Comparison of ENCODE assay signal across 9 mouse cellular contexts in genomic region chr11:52447242-52447641, GRCm38 (mm10). TPM values are rescaled to one million over a fixed set of nuclear protein-coding genes. Genes with fewer than 3 reads are reported as not detected.
DNase-seq lines count a peak whose midpoint lies in the region; ATAC-seq lines count a peak whose summit lies in the region.
"Had no signal": no experiment of that assay in that cellular context is flagged by ENCODE, and none has a peak within 500 bp of the region (broad histone marks: within the 10 kb centered on the region; RNA-seq: fewer than 3 reads in every experiment).

No protein-coding gene starts in this region.

- no peak for ATAC-seq in heart, embryonic 11.5 days (replicated peaks; ENCODE audit: insufficient number of reproducible peaks, low FRiP score, low TSS enrichment)
- ATAC-seq in forebrain, embryonic 12.5 days (ENCODE audit: low FRiP score): peak; percentile 36; the same call in 1 of the 2 replicates

- no peaks in the 10 kb centered on the region; the same call in 1 of the 2 replicates for H3K9me3 ChIP-seq in heart, embryonic 11.5 days (replicated peaks; ENCODE audit: control insufficient read depth, low read length)
- no peaks in the 10 kb centered on the region for H3K9me3 ChIP-seq in forebrain, embryonic 12.5 days
- H3K9me3 ChIP-seq: limb, embryonic 15.5 days had no signal

- H3K9ac ChIP-seq in heart, embryonic 11.5 days (ENCODE audit: low read depth, low read length): no peak overlapping the region
- no peak overlapping the region for H3K9ac ChIP-seq in forebrain, embryonic 12.5 days
- H3K9ac ChIP-seq: limb, embryonic 15.5 days had no signal

- DNase-seq in heart, adult 11 months: peak; percentile 97
- DNase-seq in adrenal gland, adult (ENCODE audit: inconsistent age in 2 of 2, low spot score in 1 of 2): peak; percentile 92 to 95
- DNase-seq in heart, postnatal 36 days: peak; percentile 59 to 63
- peak; percentile 47 to 79 for DNase-seq in lung, postnatal 4 days
- no peak for DNase-seq in thymus, postnatal 25 days
- no peak for DNase-seq in left cerebral cortex, postnatal 14 days (ENCODE audit: low spot score in 2 of 2)

- no peaks in the 10 kb centered on the region for H3K4me1 ChIP-seq in heart, embryonic 11.5 days (ENCODE audit: control insufficient read depth, insufficient read depth, low read length)
- no peaks in the 10 kb centered on the region for H3K4me1 ChIP-seq in forebrain, embryonic 12.5 days
- H3K4me1 ChIP-seq: limb, embryonic 15.5 days had no signal

- no peak overlapping the region for H3K4me2 ChIP-seq in heart, embryonic 11.5 days
- H3K4me2 ChIP-seq in forebrain, embryonic 12.5 days: no peak overlapping the region
- H3K4me2 ChIP-seq: limb, embryonic 15.5 days had no signal

- H3K27ac ChIP-seq in heart, embryonic 11.5 days (ENCODE audit: low read depth, low read length): no peak overlapping the region
- H3K27ac ChIP-seq in forebrain, embryonic 12.5 days: no peak overlapping the region
- H3K27ac ChIP-seq: limb, embryonic 15.5 days had no signal

- H3K27me3 ChIP-seq in heart, embryonic 11.5 days (ENCODE audit: control insufficient read depth, insufficient read depth, low read length): no peaks in the 10 kb centered on the region
- no peaks in the 10 kb centered on the region for H3K27me3 ChIP-seq in forebrain, embryonic 12.5 days
- H3K27me3 ChIP-seq: limb, embryonic 15.5 days had no signal

- WGBS in heart, embryonic 11.5 days (ENCODE audit: insufficient replicate concordance): 53% methylated on average over 4 of the region's 4 CpGs
- 57% methylated on average over 4 of the region's 4 CpGs for WGBS in forebrain, embryonic 12.5 days

- H3K36me3 ChIP-seq in heart, embryonic 11.5 days (ENCODE audit: control insufficient read depth, insufficient read depth, low read length): no peaks in the 10 kb centered on the region
- H3K36me3 ChIP-seq in forebrain, embryonic 12.5 days (replicated peaks): no peaks in the 10 kb centered on the region
- H3K36me3 ChIP-seq: limb, embryonic 15.5 days had no signal

- H3K4me3 ChIP-seq in heart, embryonic 11.5 days (ENCODE audit: low read depth, low read length): no peak overlapping the region
- no peak overlapping the region for H3K4me3 ChIP-seq in forebrain, embryonic 12.5 days (replicated peaks)
- H3K4me3 ChIP-seq: limb, embryonic 15.5 days had no signal

- intact Hi-C loops in heart, postnatal 36 days (cut with DNase I): loop anchor here (1.0 kb wide), 1 partner anchor 48 kb away; no protein-coding TSS in a partner anchor
- intact Hi-C loops in left cerebral cortex, postnatal 14 days (cut with DNase I): no loop called here

RNA-seq across cellular contexts. Expression of gene 9530068E07Rik, which starts 51.0 kb away (rescaled TPM):
- 211 and 244 TPM in 2 replicates for polyA plus RNA-seq in heart, embryonic 11.5 days (2014; fragmentation: Nextera tagmentation; extraction: Ambion mirVana)
- 147 and 148 TPM in 2 replicates for polyA plus RNA-seq in forebrain, embryonic 12.5 days (2016; fragmentation: Nextera tagmentation; extraction: Ambion mirVana)
- 10 to 100 TPM; 75.4 to 81.3 TPM for total RNA-seq in heart, postnatal 36 days (2021)
- 10 to 100 TPM; 71.7 to 77.3 TPM for total RNA-seq in left cerebral cortex, postnatal 14 days (2021)

Comparison
In these comparisons a context has a peak if more than half of its experiments do, and no peak if none do; other contexts are left out.
1. DNase-seq: peak in heart, adult 11 months (single experiment), adrenal gland, adult (2 of 2), heart, postnatal 36 days (2 of 2) and lung, postnatal 4 days (2 of 2); none in thymus, postnatal 25 days (single experiment) and left cerebral cortex, postnatal 14 days (0 of 2).